Mouse (Mus musculus): Measurements from ENCODE around the gene Barhl1.

The Barhl1 gene

GRCm38 (mm10) chr2:28916513-28916865 is at the start of gene Barhl1:
TSS of gene Barhl1 (minus strand) at chr2:28916668.
- DNase-seq (ENCODE audit: low spot score) = no peak

GRCm38 (mm10) chr2:28963565-28963964 is 47.1 kb upstream of the Barhl1 start:
- no peak for DNase-seq (ENCODE audit: low spot score)

GRCm38 (mm10) chr2:28961636-28962035 is 45.2 kb upstream of the Barhl1 start:
- DNase-seq (ENCODE audit: low spot score) = no peak

GRCm38 (mm10) chr2:28961024-28961585 is 44.6 kb upstream of the Barhl1 start:
- DNase-seq (ENCODE audit: low spot score) = no peak

GRCm38 (mm10) chr2:28956874-28957273 is 40.4 kb upstream of the Barhl1 start:
- no peak for DNase-seq (ENCODE audit: low spot score)

GRCm38 (mm10) chr2:28954595-28954994 is 38.1 kb upstream of the Barhl1 start:
- no peak for DNase-seq (ENCODE audit: low spot score)

- DNase-seq (ENCODE audit: low spot score) = no peak
Measured at GRCm38 (mm10) chr2:28952981-28953380, 36.5 kb upstream of the Barhl1 start.

GRCm38 (mm10) chr2:28946312-28946711 is 29.8 kb upstream of the Barhl1 start:
- DNase-seq (ENCODE audit: low spot score) = no peak

GRCm38 (mm10) chr2:28945388-28945787 is 28.9 kb upstream of the Barhl1 start:
- no peak for DNase-seq (ENCODE audit: low spot score)

GRCm38 (mm10) chr2:28943666-28944516 is 27.4 kb upstream of the Barhl1 start:
- no peak for DNase-seq (ENCODE audit: low spot score)

GRCm38 (mm10) chr2:28938997-28939396 is 22.5 kb upstream of the Barhl1 start:
- DNase-seq (ENCODE audit: low spot score) = no peak

- DNase-seq (ENCODE audit: low spot score) = no peak
Measured at GRCm38 (mm10) chr2:28930571-28930970, 14.1 kb upstream of the Barhl1 start.

GRCm38 (mm10) chr2:28923912-28924311 is 7.4 kb upstream of the Barhl1 start:
- DNase-seq (ENCODE audit: low spot score) = peak; percentile 13

- DNase-seq (ENCODE audit: low spot score) = no peak
Measured at GRCm38 (mm10) chr2:28919001-28919400, 2.5 kb upstream of the Barhl1 start.

- no peak for DNase-seq (ENCODE audit: low spot score)
Measured at GRCm38 (mm10) chr2:28917518-28918361, 1.3 kb upstream of the Barhl1 start.

GRCm38 (mm10) chr2:28917156-28917517 is 669 bp upstream of the Barhl1 start:
- no peak for DNase-seq (ENCODE audit: low spot score)

- DNase-seq (ENCODE audit: low spot score) = peak; percentile 35
Measured at GRCm38 (mm10) chr2:28915768-28916512, 528 bp downstream of the Barhl1 start.

GRCm38 (mm10) chr2:28915104-28915738 is 1.2 kb downstream of the Barhl1 start:
- DNase-seq (ENCODE audit: low spot score) = no peak

GRCm38 (mm10) chr2:28914121-28914520 is 2.3 kb downstream of the Barhl1 start:
- no peak for DNase-seq (ENCODE audit: low spot score)

- no peak for DNase-seq (ENCODE audit: low spot score)
Measured at GRCm38 (mm10) chr2:28912961-28913360, 3.5 kb downstream of the Barhl1 start.

- DNase-seq (ENCODE audit: low spot score) = no peak
Measured at GRCm38 (mm10) chr2:28912039-28912700, 4.3 kb downstream of the Barhl1 start.
